Comparison of ENCODE assay signal across 9 mouse cellular contexts in the genomic region with DNA sequence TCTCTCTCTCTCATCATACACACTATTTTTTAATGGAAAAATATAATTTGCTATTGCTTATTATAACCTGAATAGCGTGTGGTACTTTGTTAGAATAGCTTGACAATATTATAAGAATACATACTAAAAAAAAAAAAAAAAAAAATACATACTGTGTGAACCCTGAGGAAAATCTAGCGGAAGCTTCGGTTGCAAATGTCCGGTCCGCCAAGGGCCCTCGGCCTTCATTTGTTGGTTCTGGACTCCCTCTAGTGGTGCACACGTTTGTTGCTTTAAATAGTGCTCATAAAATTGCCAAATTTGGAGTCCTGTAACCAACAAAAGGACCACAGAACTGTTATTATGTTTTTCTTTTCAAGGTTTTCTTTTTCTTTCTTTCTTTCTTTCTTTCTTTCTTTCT. TPM values are rescaled to one million over a fixed set of nuclear protein-coding genes. Genes with fewer than 3 reads are reported as not detected.
DNase-seq lines count a peak whose midpoint lies in the region; ATAC-seq lines count a peak whose summit lies in the region.
"Had no signal": no experiment of that assay in that cellular context is flagged by ENCODE, and none has a peak within 500 bp of the region (broad histone marks: within the 10 kb centered on the region; RNA-seq: fewer than 3 reads in every experiment).

No protein-coding gene starts in this region.

- peak; percentile 68 for ATAC-seq in common myeloid progenitor, adult 5-6 weeks (replicated peaks; ENCODE audit: low read depth, poor library complexity, severe bottlenecking)
- no peak for ATAC-seq in liver, embryonic 11.5 days (replicated peaks; ENCODE audit: low FRiP score)
- ATAC-seq in neutrophil, adult 5-6 weeks (ENCODE audit: extremely low read depth, insufficient number of reproducible peaks, low FRiP score, poor library complexity, severe bottlenecking): peak; percentile 77

- WGBS in liver, embryonic 11.5 days: under 1% methylated on average over 7 of the region's 7 CpGs

- H3K4me2 ChIP-seq in liver, embryonic 11.5 days: no peak overlapping the region
- H3K4me2 ChIP-seq: heart, embryonic 15.5 days had no signal

- DNase-seq in A20 (ENCODE audit: low read depth, low spot score): peak; percentile 77
- peak; percentile 53 for DNase-seq in R1 (ENCODE audit: low read depth, low spot score)
- peak; percentile 57 to 61 for DNase-seq in gastrocnemius, adult 8-10 months (ENCODE audit: low spot score in 2 of 2)
- peak; percentile 90 for DNase-seq in kidney, adult 9 months
- DNase-seq in liver, embryonic 11.5 days (ENCODE audit: low spot score): peak; percentile 45
- peak; percentile 73 for DNase-seq in thymus, postnatal 14 days

- H3K27ac ChIP-seq in liver, embryonic 11.5 days (ENCODE audit: low read depth, low read length): no peak overlapping the region

- H3K36me3 ChIP-seq in liver, embryonic 11.5 days (ENCODE audit: control insufficient read depth, insufficient read depth, low read length): 0 out of 2 replicates have a peak, but pooled peaks cover 4% of the 10 kb centered on the region

- peaks cover 5% of the 10 kb centered on the region for H3K4me1 ChIP-seq in liver, embryonic 11.5 days (replicated peaks; ENCODE audit: control insufficient read depth, insufficient read depth, low read length)

- no peak overlapping the region for H3K9ac ChIP-seq in liver, embryonic 11.5 days (ENCODE audit: low read depth, low read length)
- H3K9ac ChIP-seq: heart, embryonic 15.5 days had no signal

- H3K9me3 ChIP-seq in liver, embryonic 11.5 days (ENCODE audit: control insufficient read depth, low read length): no peaks in the 10 kb centered on the region
- H3K9me3 ChIP-seq: heart, embryonic 15.5 days had no signal

- H3K4me3 ChIP-seq in liver, embryonic 11.5 days (ENCODE audit: low read depth, low read length): no peak overlapping the region
- H3K4me3 ChIP-seq: heart, embryonic 15.5 days had no signal

- no peaks in the 10 kb centered on the region for H3K27me3 ChIP-seq in liver, embryonic 11.5 days (replicated peaks; ENCODE audit: control insufficient read depth, insufficient read depth, low read length)
- H3K27me3 ChIP-seq: heart, embryonic 15.5 days had no signal

RNA-seq across cellular contexts. Expression of a gene that starts 7.8 kb away (rescaled TPM):
- 0.63 and 2.1 TPM in 2 replicates for total RNA-seq in common myeloid progenitor, adult 5-6 weeks (2017)
- total RNA-seq in gastrocnemius, adult 8-10 months (2022): under 1 TPM in 1 of 4 experiments, not detected in 3; 0.38 TPM
- polyA plus RNA-seq in liver, embryonic 11.5 days (2014; fragmentation: Nextera tagmentation; extraction: Ambion mirVana): not detected in 2 replicates
- 32.9 and 41.8 TPM in 2 replicates for total RNA-seq in neutrophil, adult 5-6 weeks (2017)

RNA-seq across cellular contexts. Expression of a gene that starts 17.9 kb away (rescaled TPM):
- total RNA-seq in common myeloid progenitor, adult 5-6 weeks (2017): 53.5 and 60.9 TPM in 2 replicates
- total RNA-seq in gastrocnemius, adult 8-10 months (2022): 1 to 10 TPM; 2.4 to 4.4 (median 3.9) TPM
- polyA plus RNA-seq in liver, embryonic 11.5 days (2014; fragmentation: Nextera tagmentation; extraction: Ambion mirVana): 24.5 and 25.5 TPM in 2 replicates
- 0.37 and 1.0 TPM in 2 replicates for total RNA-seq in neutrophil, adult 5-6 weeks (2017)

Comparison
In these comparisons a context has a peak if more than half of its experiments do, and no peak if none do; other contexts are left out.
1. RNA of a gene that starts 7.8 kb away (total RNA-seq): 32.9 to 41.8 TPM in neutrophil, adult 5-6 weeks; 0.63 to 2.1 TPM in common myeloid progenitor, adult 5-6 weeks and 0.38 TPM in gastrocnemius, adult 8-10 months; every median in the first group is over 10 times any median in the second.
2. RNA of a gene that starts 17.9 kb away (total RNA-seq): 53.5 to 60.9 TPM in common myeloid progenitor, adult 5-6 weeks; 2.4 to 4.4 TPM in gastrocnemius, adult 8-10 months and 0.37 to 1.0 TPM in neutrophil, adult 5-6 weeks; every median in the first group is over 10 times any median in the second.
3. Peak in every context shown above with its lines, with median percentiles within 50 percentile points of each other: DNase-seq.